In the genomic region with DNA sequence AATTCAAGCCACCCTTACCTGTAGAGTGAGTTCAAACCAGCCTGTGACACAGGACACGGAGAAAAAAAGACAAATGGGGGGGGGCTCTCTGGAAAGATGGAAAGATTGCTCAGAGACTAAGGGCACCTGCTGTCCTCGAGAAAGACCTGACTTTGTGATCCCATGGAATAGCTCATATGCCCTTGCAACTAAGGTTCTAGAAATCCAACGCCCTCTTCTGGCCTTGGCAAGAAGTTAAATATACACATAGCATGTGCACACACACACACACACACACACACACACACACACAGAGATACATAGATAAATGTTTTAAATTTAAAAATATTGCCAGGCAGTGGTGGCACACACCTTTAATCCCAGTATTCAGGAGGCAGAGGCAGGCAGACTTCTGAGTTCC, we compare ENCODE assay signal across 9 mouse cellular contexts. TPM values are rescaled to one million over a fixed set of nuclear protein-coding genes. Genes with fewer than 3 reads are reported as not detected.
DNase-seq lines count a peak whose midpoint lies in the region; ATAC-seq lines count a peak whose summit lies in the region.
"Had no signal": no experiment of that assay in that cellular context is flagged by ENCODE, and none has a peak within 500 bp of the region (broad histone marks: within the 10 kb centered on the region; RNA-seq: fewer than 3 reads in every experiment).

No protein-coding gene starts in this region.

- peak; percentile 39 for DNase-seq in CD4-positive, CD25-positive, alpha-beta regulatory T cell, adult 2 months (ENCODE audit: low read depth, low spot score)
- DNase-seq in 416B (ENCODE audit: low read depth): peak; percentile 60
- DNase-seq in forebrain, embryonic 14.5 days (ENCODE audit: low spot score): no peak
- no peak for DNase-seq in urinary bladder, postnatal 36 days (ENCODE audit: low spot score in 2 of 2)
- DNase-seq in thymus, postnatal 36 days: no peak
- DNase-seq in embryo, embryonic 10 days (ENCODE audit: low spot score): no peak

- H3K27ac ChIP-seq in forebrain, embryonic 14.5 days (ENCODE audit: low read depth, low read length): no peak overlapping the region
- H3K27ac ChIP-seq in liver, embryonic 16.5 days (ENCODE audit: low read length): no peak overlapping the region

- ATAC-seq in CD4-positive, CD25-positive, alpha-beta regulatory T cell, adult 4 months: no peak
- no peak for ATAC-seq in forebrain, embryonic 14.5 days
- no peak for ATAC-seq in liver, embryonic 16.5 days (ENCODE audit: low read depth)

- no peaks in the 10 kb centered on the region for H3K27me3 ChIP-seq in forebrain, embryonic 14.5 days (replicated peaks; ENCODE audit: control insufficient read depth, insufficient read depth, low read length)
- H3K27me3 ChIP-seq in liver, embryonic 16.5 days (ENCODE audit: control insufficient read depth, insufficient read depth, low read depth, low read length): no peaks in the 10 kb centered on the region; the same call in 1 of the 2 replicates

- H3K9ac ChIP-seq in forebrain, embryonic 14.5 days (ENCODE audit: low read length): peak overlapping the region; percentile 65; the same call in 1 of the 2 replicates
- no peak overlapping the region; the same call in 1 of the 2 replicates for H3K9ac ChIP-seq in liver, embryonic 16.5 days (ENCODE audit: low read depth, low read length)

- H3K9me3 ChIP-seq in forebrain, embryonic 14.5 days (replicated peaks; ENCODE audit: control insufficient read depth, low read length): no peaks in the 10 kb centered on the region
- H3K9me3 ChIP-seq in liver, embryonic 16.5 days (replicated peaks; ENCODE audit: control insufficient read depth, low read length): no peaks in the 10 kb centered on the region

- peaks cover 11% of the 10 kb centered on the region for H3K4me1 ChIP-seq in forebrain, embryonic 14.5 days (ENCODE audit: control insufficient read depth, insufficient read depth, low read length)
- peaks cover 23% of the 10 kb centered on the region for H3K4me1 ChIP-seq in liver, embryonic 16.5 days (ENCODE audit: control insufficient read depth, low read depth, low read length)

- H3K36me3 ChIP-seq in forebrain, embryonic 14.5 days (ENCODE audit: control insufficient read depth, insufficient read depth, low read length): no peaks in the 10 kb centered on the region
- no peaks in the 10 kb centered on the region for H3K36me3 ChIP-seq in liver, embryonic 16.5 days (ENCODE audit: control insufficient read depth, insufficient read depth)

- peak overlapping the region; percentile 60 for H3K4me2 ChIP-seq in forebrain, embryonic 14.5 days (ENCODE audit: low read length)
- peak overlapping the region; percentile 97; the same call in 1 of the 2 replicates for H3K4me2 ChIP-seq in liver, embryonic 16.5 days (ENCODE audit: low read depth, low read length)

- peak overlapping the region; percentile 62; the same call in 1 of the 2 replicates for H3K4me3 ChIP-seq in forebrain, embryonic 14.5 days (ENCODE audit: low read depth, low read length)
- H3K4me3 ChIP-seq in liver, embryonic 16.5 days (ENCODE audit: low read depth, low read length): no peak overlapping the region; the same call in 1 of the 2 replicates

- WGBS in forebrain, embryonic 14.5 days: 59% methylated on average over 3 of the region's 3 CpGs
- 45% methylated on average over 3 of the region's 3 CpGs for WGBS in liver, embryonic 16.5 days (ENCODE audit: insufficient replicate concordance)

RNA-seq across cellular contexts. Expression of a gene that starts 0.9 kb away (rescaled TPM):
- 1 to 10 TPM; 7.6 to 9.3 TPM for polyA plus RNA-seq in CD4-positive, CD25-positive, alpha-beta regulatory T cell, adult 4 months (2017; shearing (Covaris generic))
- polyA plus RNA-seq in forebrain, embryonic 14.5 days (2014; fragmentation: Nextera tagmentation; extraction: Ambion mirVana): 23.9 and 30.7 TPM in 2 replicates
- 3.4 and 3.9 TPM in 2 replicates for polyA plus RNA-seq in liver, embryonic 16.5 days (2015; fragmentation: Nextera tagmentation; extraction: Ambion mirVana)

RNA-seq across cellular contexts. Expression of a gene that starts 36.5 kb away (rescaled TPM):
- 10 to 100 TPM in 1 of 2 experiments, 1 to 10 TPM in 1; 7.2 to 20.1 TPM for polyA plus RNA-seq in CD4-positive, CD25-positive, alpha-beta regulatory T cell, adult 4 months (2017; shearing (Covaris generic))
- polyA plus RNA-seq in forebrain, embryonic 14.5 days (2014; fragmentation: Nextera tagmentation; extraction: Ambion mirVana): 19.3 and 19.6 TPM in 2 replicates
- 5.6 and 7.1 TPM in 2 replicates for polyA plus RNA-seq in liver, embryonic 16.5 days (2015; fragmentation: Nextera tagmentation; extraction: Ambion mirVana)

RNA-seq across cellular contexts. Expression of a gene that starts 46.9 kb away (rescaled TPM):
- polyA plus RNA-seq in CD4-positive, CD25-positive, alpha-beta regulatory T cell, adult 4 months (2017; shearing (Covaris generic)): not detected
- polyA plus RNA-seq in forebrain, embryonic 14.5 days (2014; fragmentation: Nextera tagmentation; extraction: Ambion mirVana): 84.4 and 87.4 TPM in 2 replicates
- polyA plus RNA-seq in liver, embryonic 16.5 days (2015; fragmentation: Nextera tagmentation; extraction: Ambion mirVana): not detected in 2 replicates

RNA-seq across cellular contexts. Expression of a gene that starts 52.7 kb away (rescaled TPM):
- polyA plus RNA-seq in CD4-positive, CD25-positive, alpha-beta regulatory T cell, adult 4 months (2017; shearing (Covaris generic)): not detected
- polyA plus RNA-seq in forebrain, embryonic 14.5 days (2014; fragmentation: Nextera tagmentation; extraction: Ambion mirVana): 1.7 and 3.2 TPM in 2 replicates
- 0.83 and 1.3 TPM in 2 replicates for polyA plus RNA-seq in liver, embryonic 16.5 days (2015; fragmentation: Nextera tagmentation; extraction: Ambion mirVana)
- polyA plus RNA-seq: inflammation-experienced regulatory T-cells, adult 6 months had no signal

Comparison
In these comparisons a context has a peak if more than half of its experiments do, and no peak if none do; other contexts are left out.
1. DNase-seq: peak in CD4-positive, CD25-positive, alpha-beta regulatory T cell, adult 2 months (single experiment) and 416B (single experiment); none in forebrain, embryonic 14.5 days (single experiment), urinary bladder, postnatal 36 days (0 of 2), thymus, postnatal 36 days (0 of 2) and embryo, embryonic 10 days (single experiment).
2. RNA of a gene that starts 46.9 kb away (polyA plus RNA-seq): 84.4 to 87.4 TPM in forebrain, embryonic 14.5 days; not detected in liver, embryonic 16.5 days and not detected in CD4-positive, CD25-positive, alpha-beta regulatory T cell, adult 4 months; every median in the first group is over 10 times any median in the second.